Mouse (Mus musculus) spleen, postnatal 36 days (tissue): ENCODE measurements around the gene Hoxc5.

ENCODE experiments used
- DNase-seq, 2 experiments: peaks; one replicate each; pipeline ENCODE4 v3.0.0; 2022; ENCODE audit warnings: low spot score in 2 of 2, mixed read lengths in 1 of 2

Hoxc5 gene

DNA sequence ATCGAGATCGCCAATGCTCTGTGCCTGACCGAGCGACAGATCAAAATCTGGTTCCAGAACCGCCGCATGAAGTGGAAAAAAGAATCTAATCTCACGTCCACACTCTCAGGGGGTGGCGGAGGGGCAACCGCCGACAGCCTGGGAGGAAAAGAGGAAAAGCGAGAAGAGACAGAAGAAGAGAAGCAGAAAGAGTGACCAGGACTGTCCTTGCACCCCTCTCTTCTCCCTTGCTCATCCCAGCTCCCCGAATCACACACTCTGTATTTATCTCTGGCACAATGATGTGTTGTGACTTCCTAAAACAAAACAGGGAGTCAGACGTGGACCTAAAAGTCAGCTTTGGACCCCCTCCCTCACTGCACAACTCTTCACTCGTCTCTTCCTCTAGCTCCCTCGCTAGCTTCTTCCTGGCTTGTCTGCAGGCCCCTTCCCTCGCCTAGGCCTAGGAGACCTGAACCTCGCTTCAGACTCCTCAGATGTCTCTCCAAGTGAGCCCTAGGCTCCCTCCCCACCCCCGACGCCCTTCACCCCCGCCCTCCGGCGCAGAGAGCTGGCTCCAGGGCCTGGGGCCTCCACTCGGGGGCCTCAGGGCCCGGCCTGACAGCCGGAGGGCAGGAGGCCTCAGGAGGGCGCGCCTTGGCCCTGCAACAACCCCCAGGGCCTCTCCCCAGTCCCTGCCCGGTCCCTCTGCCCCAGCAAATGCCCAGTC, 43.8 kb downstream of the Hoxc5 start:
- no peak for DNase-seq

DNA sequence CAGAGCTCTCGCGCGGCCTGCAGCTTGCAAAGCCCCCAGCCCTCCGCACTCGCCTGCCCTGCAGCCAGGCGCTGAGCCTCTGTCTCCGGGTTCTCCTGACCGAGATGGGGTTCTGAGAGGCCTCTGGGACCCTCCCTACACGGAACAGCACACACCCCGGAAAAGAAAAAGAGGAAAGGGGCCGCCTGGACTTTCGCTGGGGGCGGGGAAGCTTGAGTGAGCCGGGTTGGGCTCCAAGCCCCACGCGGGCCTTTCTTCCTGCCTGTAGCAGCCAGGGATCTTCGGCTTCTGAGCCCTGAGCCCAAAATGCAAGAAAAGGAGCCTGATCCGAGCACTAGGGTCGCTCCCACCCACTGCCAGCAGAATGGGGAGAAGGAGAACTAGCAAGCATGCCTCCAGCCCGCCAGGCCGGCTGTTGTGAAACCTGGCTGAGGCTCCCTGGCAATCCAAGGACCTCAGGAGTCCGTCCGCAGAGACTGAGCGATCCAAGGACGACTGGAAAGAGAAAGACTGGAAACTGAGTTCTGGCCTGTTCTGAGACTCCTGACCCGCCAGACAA, 44.8 kb downstream of the Hoxc5 start:
- DNase-seq, result no peak

DNA sequence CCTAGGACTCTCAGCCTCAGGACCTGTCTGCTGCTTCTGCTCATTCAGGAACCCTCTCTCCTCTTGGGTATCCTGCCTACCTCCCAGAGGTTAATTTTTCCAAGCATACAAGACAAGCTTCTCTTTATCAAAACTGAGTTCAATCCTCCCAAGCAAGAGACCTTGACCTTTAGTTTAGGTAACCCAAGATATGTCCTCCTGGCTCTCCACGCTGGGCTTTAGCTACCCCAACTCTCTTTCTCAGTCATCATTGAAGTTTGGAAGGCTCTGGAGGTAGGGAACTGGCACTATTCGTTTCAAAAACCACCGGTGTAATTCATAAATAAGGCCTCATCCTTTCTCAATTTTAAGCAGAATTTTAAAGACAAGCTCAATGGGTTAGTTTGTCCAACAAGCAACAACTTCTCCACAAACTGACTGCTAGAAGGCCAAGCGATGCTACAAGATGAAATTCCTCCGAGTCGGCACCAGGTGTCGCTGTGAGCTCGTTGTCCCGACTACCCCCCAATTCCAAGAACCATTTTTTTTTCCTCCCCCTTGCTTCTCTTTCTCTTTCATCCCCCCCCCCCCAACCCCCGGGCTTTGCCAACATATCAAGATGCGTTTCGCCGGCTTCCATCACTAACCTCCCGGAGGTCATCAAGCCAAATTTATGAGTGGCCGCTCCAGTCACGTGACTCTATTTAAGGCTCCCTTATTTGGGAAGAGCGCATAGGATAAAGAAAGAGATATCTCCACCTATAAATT, 46.2 kb downstream of the Hoxc5 start:
- DNase-seq, result no peak

DNA sequence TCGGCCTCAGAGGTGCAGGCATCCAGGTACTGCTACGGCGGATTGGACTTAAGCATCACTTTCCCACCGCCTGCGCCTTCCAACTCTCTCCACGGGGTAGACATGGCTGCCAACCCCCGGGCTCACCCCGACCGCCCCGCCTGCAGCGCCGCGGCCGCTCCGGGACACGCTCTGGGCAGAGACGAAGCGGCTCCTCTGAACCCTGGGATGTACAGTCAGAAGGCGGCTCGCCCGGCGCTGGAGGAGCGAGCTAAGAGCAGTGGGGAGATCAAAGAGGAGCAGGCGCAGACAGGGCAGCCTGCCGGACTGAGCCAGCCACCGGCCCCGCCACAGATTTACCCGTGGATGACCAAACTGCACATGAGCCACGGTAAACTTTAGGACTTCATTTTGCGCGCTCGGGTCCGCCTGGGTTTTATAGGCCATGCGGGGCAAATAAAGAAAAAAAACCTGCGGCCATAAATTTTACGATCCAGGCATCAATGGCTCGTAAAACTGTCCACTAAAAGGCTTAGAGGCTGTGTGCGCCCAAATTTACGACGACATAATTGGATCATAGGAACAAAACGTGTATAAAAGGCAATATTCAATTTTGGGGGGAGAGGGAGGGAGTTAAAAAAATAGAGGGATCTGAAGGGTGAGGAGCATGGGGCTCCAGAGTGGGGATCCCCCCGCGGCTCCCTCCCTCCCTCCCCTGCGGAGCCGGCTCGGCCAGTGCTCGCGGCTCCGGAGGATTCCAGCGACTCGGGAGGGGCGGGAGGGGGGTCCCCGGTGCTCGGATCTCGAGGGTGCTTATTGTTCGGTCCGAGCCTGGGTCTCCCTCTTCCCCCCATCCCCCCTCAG, 47.1 kb downstream of the Hoxc5 start:
- DNase-seq, result no peak

DNA sequence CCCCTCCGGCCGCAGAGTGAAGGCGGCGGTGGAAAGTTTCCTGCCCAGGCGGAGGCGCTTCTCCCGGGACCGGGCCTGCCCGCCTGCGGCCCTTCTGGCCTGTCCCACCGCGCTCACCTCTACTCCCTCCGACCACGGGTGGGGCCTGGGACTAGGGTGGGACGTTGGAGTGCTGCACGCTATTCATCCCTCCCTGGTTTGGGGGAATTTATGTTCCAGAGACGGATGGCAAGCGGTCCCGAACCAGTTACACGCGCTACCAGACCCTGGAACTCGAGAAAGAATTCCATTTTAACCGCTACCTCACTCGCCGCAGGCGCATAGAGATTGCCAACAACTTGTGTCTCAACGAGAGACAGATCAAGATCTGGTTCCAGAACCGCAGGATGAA, 47.8 kb downstream of the Hoxc5 start:
- DNase-seq, result no peak

DNA sequence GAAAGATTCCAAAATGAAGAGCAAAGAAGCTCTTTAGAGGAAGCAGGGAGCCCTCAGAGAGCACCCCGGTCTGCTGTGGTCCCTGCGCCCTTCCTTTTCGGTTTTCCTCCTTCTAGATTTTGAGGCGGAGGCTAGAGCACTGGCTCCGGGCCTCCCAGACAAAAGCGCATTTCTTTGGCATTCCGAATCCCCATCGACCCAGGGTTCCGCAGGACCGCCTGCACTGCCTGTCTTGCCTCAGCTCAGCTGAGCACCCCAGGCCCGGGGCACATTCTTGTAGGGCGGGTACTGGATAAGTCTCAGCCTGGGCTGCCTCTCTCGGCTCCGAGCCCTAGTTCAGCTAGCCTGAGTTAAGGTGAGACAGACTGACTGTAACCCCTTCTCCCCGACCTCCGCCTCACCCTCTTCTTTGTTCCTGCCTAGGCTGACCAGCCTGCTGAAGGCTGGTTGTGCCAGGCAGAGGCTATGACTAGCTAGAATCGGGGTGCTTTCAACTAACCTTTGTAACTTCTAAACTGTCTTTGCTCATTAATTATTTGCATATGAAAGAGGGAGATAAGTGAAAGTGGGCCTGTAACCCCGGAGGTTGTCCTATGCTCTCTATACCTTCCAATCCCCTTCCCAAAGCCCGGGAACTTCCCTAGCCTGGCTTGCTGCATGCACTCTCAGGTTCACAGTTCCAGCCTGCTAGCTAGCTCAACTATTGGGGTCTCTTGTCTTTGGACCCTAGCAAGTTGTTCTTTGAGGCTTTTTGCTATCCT, 48.3 kb downstream of the Hoxc5 start:
- DNase-seq, result no peak

DNA sequence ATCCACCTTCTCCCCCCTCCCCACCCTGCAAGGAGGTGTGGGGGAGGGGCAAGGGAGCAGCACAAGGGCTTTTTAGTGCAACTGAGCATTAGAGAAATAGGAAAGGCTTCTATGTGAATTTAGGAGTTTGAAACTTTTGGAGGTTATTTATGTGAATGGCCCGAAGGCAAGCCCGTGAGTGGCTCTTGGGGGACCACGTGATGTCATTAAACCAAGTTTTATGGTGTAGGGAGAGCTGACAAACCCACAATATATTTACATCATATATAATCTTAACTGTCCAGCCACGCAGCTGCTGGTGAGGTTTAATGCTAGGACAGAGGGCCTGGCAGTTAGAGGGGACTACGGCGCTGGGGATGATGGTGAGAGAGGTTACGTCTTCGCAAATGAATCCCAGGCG, 51.4 kb downstream of the Hoxc5 start, which contains the start of gene Hoxc4:
Gene Hoxc4, plus strand, starts transcription at position 299 of the 400 bp plus-strand sequence.
- no peak for DNase-seq

DNA sequence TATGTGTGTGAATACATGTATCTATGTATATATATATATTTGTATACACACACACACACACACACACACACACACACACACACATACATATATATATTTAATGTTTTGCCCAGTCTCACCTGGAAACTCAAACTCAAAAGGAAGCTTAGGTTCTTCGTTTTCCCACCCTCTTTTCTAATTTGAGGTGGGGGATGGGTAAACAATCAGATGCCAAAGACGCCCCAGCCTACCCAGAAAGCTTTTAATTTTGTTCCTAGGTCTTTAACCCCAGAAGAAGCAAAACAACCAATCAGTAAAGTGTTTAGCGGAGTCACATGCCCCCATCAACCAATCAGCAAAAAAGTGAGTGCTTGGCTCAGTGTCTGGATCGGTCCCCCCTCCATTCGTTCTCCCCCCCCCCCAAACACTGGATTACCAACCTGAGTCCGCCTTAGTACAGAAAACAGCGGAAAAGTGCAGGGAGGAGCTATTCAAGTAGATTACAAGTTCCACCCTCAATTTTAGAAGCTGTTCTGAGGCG, 53.7 kb downstream of the Hoxc5 start:
- DNase-seq, result no peak

DNA sequence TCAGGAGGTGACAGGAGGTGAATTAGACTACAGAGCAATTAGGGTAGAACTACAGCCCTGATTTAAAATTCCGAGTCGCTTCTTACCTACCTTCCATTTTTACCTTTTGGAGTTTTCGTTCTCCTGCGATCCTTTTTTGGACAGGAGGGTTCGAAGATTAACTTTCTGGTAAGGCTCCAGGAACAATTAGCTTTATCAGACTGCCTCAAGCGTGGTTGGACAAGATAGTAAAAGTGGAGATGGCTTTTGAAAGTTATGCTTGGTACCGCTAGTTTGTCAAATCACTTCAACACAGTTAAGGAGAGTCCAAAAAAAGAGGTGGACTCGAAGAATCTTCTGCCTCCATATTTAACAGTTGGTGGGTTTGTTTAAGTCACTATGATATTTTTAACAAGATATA, 54.3 kb downstream of the Hoxc5 start:
- no peak for DNase-seq

DNA sequence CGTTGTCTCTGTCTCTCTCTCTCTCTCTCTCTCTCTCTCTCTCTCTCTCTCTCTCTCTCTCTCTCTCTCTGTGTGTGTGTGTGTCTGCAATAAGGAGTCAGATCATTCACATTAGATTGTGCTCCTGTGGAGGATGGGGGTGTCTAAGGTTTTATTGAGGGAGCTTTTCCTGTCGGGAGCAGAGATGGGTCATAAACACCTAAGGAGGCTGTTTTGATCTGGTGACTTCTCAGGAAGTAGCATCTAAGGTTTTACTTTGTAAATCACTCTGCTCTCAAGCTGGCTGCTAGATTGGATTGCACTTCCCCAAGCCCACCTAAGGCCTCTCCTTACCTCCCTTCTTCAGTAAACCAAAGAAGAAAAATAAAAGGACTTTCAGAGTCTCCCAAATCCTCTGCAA, 56.9 kb downstream of the Hoxc5 start:
- no peak for DNase-seq

DNA sequence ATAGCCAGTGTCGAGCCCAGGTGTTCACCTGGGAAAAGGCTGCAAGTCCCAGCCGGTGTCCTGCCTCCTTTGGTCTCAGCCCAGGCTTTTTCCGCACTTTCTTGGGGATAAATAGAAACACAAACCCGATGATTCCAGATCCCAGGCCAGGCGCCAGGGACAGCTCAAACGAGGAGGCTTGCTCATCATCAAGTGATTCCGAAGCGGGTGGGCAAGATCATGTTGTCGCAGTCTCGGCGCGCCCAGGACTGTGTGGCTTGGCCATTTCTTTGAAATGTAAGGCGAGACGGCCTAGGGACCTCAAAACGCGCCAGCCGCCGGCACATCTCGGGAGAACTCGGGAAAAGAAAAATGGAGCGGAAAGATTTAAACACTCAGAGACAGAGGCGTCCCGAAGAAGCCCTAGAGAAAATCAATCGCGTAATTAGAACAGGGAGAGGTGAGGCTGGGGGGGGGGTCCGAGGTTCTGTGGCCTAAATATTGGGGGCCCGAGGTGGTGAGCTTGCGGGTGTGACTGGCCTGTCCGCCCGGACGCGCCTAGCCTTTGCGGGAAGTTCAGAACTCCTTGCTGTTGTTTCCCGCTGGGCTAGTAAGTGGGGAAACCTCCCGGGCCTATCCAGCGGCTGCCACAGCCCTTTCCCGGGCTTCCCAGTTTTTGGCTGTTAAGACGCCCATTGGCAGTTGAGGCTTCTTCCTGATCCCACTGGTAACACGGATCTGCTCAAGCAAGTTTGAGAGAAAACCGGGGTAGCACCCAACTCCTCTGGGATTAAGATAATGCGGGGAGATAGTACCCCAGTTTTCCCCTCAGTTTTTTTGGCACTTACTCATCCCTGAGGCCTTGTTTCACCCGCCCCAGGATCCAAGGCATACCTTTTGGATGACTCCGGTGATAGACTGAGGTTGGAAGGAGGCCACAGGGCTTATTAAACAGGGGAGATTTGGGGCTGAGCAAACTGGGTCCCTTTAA, 60.3 kb downstream of the Hoxc5 start:
- DNase-seq, result no peak

DNA sequence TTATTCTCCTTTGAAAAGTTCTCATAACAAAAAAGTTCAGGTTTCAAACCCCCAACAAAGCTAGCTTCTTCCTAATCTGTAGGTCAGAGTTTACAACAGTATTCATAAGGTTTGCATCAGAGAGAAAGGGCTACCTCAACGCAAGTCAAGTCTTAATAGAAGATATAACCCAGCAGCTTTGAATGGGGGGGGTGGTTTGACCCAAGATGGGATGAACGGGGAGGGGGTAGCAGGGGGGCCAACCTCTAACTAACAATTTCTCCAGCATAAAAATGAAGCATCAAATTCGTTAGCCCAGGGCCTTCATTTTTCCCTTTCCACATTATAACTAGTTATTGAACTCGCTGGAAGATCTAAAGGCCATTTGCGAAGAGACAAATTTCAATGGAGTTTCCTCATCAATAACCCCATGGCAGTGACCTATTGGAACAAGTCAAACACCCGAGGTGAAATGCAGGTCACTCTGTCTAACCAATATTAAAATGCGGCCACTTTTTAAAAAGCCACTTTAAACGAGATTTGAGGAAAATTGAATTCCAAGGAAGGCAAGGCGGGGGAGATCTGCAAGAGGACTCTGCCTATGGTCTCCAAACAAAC, 61.8 kb downstream of the Hoxc5 start:
- no peak for DNase-seq

DNA sequence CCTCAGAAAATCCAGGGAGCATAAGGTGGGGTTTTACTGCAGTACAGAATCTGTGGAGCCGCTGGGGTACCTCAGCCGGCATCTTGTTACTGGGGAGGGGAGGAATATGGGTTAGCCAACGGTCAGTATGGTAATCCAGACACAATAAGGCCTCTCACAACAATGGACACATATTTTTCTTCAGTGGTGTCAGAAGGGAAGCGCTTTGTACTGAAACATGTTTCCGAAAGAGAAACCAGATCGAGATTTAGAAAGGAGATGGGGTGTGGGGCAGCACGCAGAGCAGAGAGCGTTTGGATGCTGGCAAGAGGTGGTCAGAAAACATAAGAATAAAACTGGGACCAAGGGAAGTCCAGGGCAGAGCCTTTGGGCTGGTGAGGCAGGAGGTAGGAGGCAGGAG, 62.9 kb downstream of the Hoxc5 start:
- DNase-seq, result no peak

DNA sequence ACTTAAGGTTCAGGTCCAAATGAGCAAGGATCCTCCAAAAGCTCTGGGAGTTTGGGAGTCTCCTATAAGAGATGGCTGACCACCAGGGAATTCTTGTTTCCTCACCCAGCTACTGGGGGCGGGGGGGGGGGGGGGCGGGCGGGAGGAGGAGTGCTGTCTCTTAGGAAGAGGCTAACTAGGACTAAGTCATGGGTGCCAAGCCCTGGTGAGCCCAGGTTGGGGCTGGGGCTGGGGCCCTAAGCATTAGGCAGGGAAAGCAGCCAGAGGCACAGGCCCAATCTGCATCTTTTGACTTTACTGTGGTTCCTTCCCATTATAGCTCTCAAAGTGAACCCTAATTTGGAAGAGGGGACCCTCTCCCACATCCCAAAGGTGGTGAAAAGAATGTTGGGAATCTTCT, 64.9 kb downstream of the Hoxc5 start:
- DNase-seq, result no peak

DNA sequence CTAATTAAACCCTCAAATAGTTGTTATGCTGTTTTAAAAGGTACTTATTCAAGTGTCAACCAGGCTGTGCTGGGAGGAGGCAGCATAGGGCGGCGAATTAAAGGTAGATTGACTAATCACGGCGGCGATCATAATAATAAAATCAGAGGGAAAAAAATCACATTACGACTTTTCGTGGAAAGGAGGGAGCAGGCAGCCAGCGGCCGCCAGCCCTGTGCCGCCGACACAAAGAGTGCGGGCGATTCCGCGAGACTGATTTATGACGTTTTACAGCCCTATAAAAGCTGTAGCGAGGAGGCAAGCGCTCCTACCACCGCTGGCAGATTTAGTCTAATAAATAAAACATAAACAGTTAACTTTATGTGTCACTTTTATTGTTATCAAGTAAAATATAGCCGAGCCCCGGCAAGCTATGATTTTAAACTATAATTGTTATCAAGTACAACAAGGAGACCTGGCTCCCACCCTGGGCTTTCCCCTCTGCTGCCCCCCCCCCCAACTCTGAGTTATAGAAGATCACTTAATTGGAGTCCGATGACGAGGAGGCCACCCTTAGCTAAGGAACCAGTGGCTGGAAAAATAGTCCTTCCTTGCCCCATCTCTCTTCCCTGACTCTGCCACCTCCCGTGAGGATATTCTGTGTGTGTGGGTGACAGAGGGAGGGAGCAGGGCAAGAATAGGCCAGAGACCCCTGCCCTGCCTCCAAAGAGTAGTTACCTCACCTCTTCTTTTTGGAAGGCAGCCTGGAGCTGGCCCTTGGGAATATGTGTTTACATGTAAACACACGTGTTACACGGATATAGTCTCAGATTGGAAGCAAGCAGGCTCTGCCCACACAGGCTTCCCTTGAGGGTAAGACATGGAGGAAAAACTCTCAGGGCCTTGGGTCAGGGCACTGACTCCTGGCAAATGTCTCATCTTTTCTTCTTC, 65.7 kb downstream of the Hoxc5 start:
- DNase-seq, result no peak

DNA sequence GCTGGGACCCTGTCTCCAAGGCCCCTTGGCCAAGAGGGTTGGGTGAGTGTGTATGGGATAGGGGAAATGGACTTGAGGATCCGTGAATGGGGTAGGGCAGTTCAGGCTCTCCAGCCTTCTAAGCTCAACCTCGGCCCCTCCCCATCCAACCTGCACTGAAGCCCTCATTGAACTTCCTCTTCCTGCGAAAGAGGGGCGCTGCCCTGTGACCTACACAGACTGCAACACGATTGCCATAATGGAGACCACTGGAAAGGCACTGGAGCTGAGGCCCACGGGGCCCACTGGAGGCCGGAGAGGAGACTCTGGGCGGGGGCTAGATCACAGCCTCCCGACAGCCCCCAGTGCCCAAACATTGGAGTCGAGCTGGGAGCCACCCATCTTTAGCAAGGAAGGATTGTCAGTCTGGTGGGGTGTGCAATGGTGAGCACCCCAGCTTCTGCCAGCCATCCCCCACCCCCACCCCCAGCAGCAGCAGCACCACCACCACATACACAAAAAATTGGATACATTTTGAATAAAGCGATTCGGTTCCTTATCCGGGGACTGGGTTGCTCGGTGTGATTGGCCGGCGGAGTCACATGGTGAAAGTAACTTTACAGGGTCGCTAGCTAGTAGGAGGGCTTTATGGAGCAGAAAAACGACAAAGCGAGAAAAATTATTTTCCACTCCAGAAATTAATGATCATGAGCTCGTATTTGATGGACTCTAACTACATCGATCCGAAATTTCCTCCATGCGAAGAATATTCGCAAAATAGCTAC, 67.0 kb downstream of the Hoxc5 start:
- no peak for DNase-seq

DNA sequence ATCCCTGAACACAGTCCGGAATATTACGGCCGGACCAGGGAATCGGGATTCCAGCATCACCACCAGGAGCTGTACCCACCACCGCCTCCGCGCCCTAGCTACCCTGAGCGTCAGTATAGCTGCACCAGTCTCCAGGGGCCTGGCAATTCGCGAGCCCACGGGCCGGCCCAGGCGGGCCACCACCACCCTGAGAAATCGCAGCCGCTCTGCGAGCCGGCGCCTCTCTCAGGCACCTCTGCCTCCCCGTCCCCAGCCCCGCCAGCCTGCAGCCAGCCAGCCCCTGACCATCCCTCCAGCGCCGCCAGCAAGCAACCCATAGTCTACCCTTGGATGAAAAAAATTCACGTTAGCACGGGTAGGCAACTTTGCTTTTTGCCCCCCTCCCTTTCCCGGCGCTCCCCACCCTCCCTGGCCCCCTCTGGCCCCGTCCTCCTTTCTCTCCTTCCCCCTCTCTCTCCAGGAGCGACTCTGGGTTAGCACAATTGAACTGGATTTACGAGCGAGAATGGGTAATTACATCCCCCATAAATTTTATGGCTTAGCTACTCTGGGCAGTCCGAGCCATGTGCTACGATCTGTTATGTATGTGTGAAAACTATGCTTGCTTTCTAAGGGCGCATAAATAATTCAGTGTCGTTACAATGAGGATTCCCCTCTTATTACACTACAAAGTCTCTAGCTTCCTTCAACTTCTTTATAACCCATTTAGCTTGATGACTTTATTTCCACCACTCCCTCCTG, 67.7 kb downstream of the Hoxc5 start:
- DNase-seq, result no peak
